Mouse (Mus musculus): ENCODE data around the gene Slc34a3. TPM values are rescaled to one million over a fixed set of nuclear protein-coding genes. Genes with fewer than 3 reads are reported as not detected.

The Slc34a3 gene
- polyA plus RNA-seq, 1 experiment from 2014 or later = 1.9 TPM

GRCm38 (mm10) chr2:25184496-25184895 lies 49.7 kb downstream of the Slc34a3 start:
- 93% methylated on average over 7 of the region's 7 CpGs for WGBS
- H3K4me3 ChIP-seq (ENCODE audit: low read length) = no peak overlapping the region

GRCm38 (mm10) chr2:25183336-25183735 lies 50.8 kb downstream of the Slc34a3 start:
- peaks cover 2% of the 10 kb centered on the region; the same call in 1 of the 2 replicates for H3K36me3 ChIP-seq (ENCODE audit: insufficient read depth, low read length)
- H3K4me1 ChIP-seq (ENCODE audit: insufficient read depth, low read length) = peaks cover 58% of the 10 kb centered on the region
- H3K4me2 ChIP-seq (replicated peaks; ENCODE audit: low read depth, low read length) = peak overlapping the region; percentile 87
- H3K27me3 ChIP-seq (ENCODE audit: insufficient read depth, low read length) = peaks cover 38% of the 10 kb centered on the region
- no peak overlapping the region; the same call in 1 of the 2 replicates for H3K9ac ChIP-seq (replicated peaks; ENCODE audit: low read length)
- H3K9me3 ChIP-seq (ENCODE audit: low read length) = no peaks in the 10 kb centered on the region
- no peak for ATAC-seq (ENCODE audit: low FRiP score, low TSS enrichment)
- no peak overlapping the region for H3K27ac ChIP-seq (ENCODE audit: low read length)
- WGBS = 56% methylated on average over 2 of the region's 2 CpGs
- H3K4me3 ChIP-seq (ENCODE audit: low read length) = peak overlapping the region; percentile 67

More at GRCm38 (mm10) chr2:25184496-25184895, 49.7 kb downstream of the Slc34a3 start:
- ATAC-seq (ENCODE audit: low FRiP score, low TSS enrichment) = no peak
- no peak overlapping the region for H3K4me2 ChIP-seq (replicated peaks; ENCODE audit: low read depth, low read length)
- H3K9ac ChIP-seq (replicated peaks; ENCODE audit: low read length) = 0 out of 2 replicates have a peak overlapping the region, but pooled peaks have one; percentile 11
- no peak overlapping the region for H3K27ac ChIP-seq (ENCODE audit: low read length)
- H3K27me3 ChIP-seq (ENCODE audit: insufficient read depth, low read length) = peaks cover 31% of the 10 kb centered on the region
- peaks cover 2% of the 10 kb centered on the region; the same call in 1 of the 2 replicates for H3K36me3 ChIP-seq (ENCODE audit: insufficient read depth, low read length)
- H3K4me1 ChIP-seq (ENCODE audit: insufficient read depth, low read length) = peaks cover 47% of the 10 kb centered on the region
- no peaks in the 10 kb centered on the region for H3K9me3 ChIP-seq (ENCODE audit: low read length)

GRCm38 (mm10) chr2:25182664-25183063 lies 51.5 kb downstream of the Slc34a3 start:
- 21% methylated on average over 6 of the region's 6 CpGs for WGBS
- peak overlapping the region; percentile 87 for H3K4me2 ChIP-seq (replicated peaks; ENCODE audit: low read depth, low read length)
- no peaks in the 10 kb centered on the region for H3K9me3 ChIP-seq (ENCODE audit: low read length)
- no peak overlapping the region for H3K27ac ChIP-seq (ENCODE audit: low read length)
- H3K27me3 ChIP-seq (ENCODE audit: insufficient read depth, low read length) = peaks cover 38% of the 10 kb centered on the region
- H3K4me1 ChIP-seq (ENCODE audit: insufficient read depth, low read length) = peaks cover 64% of the 10 kb centered on the region
- peak overlapping the region; percentile 17; the same call in 1 of the 2 replicates for H3K9ac ChIP-seq (replicated peaks; ENCODE audit: low read length)
- ATAC-seq (ENCODE audit: low FRiP score, low TSS enrichment) = no peak
- peak overlapping the region; percentile 67 for H3K4me3 ChIP-seq (ENCODE audit: low read length)
- peaks cover 2% of the 10 kb centered on the region; the same call in 1 of the 2 replicates for H3K36me3 ChIP-seq (ENCODE audit: insufficient read depth, low read length)

- peaks cover 2% of the 10 kb centered on the region; the same call in 1 of the 2 replicates for H3K36me3 ChIP-seq (ENCODE audit: insufficient read depth, low read length)
- H3K27ac ChIP-seq (ENCODE audit: low read length) = peak overlapping the region; percentile 91
- ATAC-seq (ENCODE audit: low FRiP score, low TSS enrichment) = no peak
- no peaks in the 10 kb centered on the region for H3K9me3 ChIP-seq (ENCODE audit: low read length)
- peak overlapping the region; percentile 87 for H3K4me2 ChIP-seq (replicated peaks; ENCODE audit: low read depth, low read length)
- peaks cover 38% of the 10 kb centered on the region for H3K27me3 ChIP-seq (ENCODE audit: insufficient read depth, low read length)
- H3K4me3 ChIP-seq (ENCODE audit: low read length) = peak overlapping the region; percentile 67
- under 1% methylated on average over 17 of the region's 17 CpGs for WGBS
- peaks cover 72% of the 10 kb centered on the region for H3K4me1 ChIP-seq (ENCODE audit: insufficient read depth, low read length)
- peak overlapping the region; percentile 76 for H3K9ac ChIP-seq (replicated peaks; ENCODE audit: low read length)
Measured at GRCm38 (mm10) chr2:25181891-25182397, 52.2 kb downstream of the Slc34a3 start.

GRCm38 (mm10) chr2:25180973-25181890 lies 52.9 kb downstream of the Slc34a3 start:
- H3K36me3 ChIP-seq (ENCODE audit: insufficient read depth, low read length) = peaks cover 2% of the 10 kb centered on the region; the same call in 1 of the 2 replicates
- no peaks in the 10 kb centered on the region for H3K9me3 ChIP-seq (ENCODE audit: low read length)
- H3K4me2 ChIP-seq (replicated peaks; ENCODE audit: low read depth, low read length) = peak overlapping the region; percentile 87
- peak; percentile 17; the same call in 1 of the 2 replicates for ATAC-seq (ENCODE audit: low FRiP score, low TSS enrichment)
- peaks cover 78% of the 10 kb centered on the region for H3K4me1 ChIP-seq (ENCODE audit: insufficient read depth, low read length)
- peak overlapping the region; percentile 76 for H3K9ac ChIP-seq (replicated peaks; ENCODE audit: low read length)
- H3K27ac ChIP-seq (ENCODE audit: low read length) = peak overlapping the region; percentile 91
- H3K4me3 ChIP-seq (ENCODE audit: low read length) = peak overlapping the region; percentile 67
- peaks cover 38% of the 10 kb centered on the region for H3K27me3 ChIP-seq (ENCODE audit: insufficient read depth, low read length)
- WGBS = under 1% methylated on average over 94 of the region's 100 CpGs

GRCm38 (mm10) chr2:25180478-25180903 lies 53.7 kb downstream of the Slc34a3 start, which contains the start of gene Nrarp:
Nrarp (plus strand) TSS chr2:25180758.
- Histone ChIP-seq H3K27ac (ENCODE audit: low read length) (peak within 1 kb of the TSS; percentile 91), H3K4me2 (replicated peaks; ENCODE audit: low read depth, low read length) (peak within 1 kb of the TSS; percentile 87), H3K36me3 (ENCODE audit: insufficient read depth, low read length) (peaks cover 2% of the 10 kb centered on the region; the same call in 1 of the 2 replicates), H3K4me1 (ENCODE audit: insufficient read depth, low read length) (peaks cover 78% of the 10 kb centered on the region), H3K4me3 (ENCODE audit: low read length) (peak within 1 kb of the TSS; percentile 67), H3K9me3 (ENCODE audit: low read length) (no peaks in the 10 kb centered on the region), H3K27me3 (ENCODE audit: insufficient read depth, low read length) (peaks cover 38% of the 10 kb centered on the region), H3K9ac (replicated peaks; ENCODE audit: low read length) (peak within 1 kb of the TSS; percentile 76)
- WGBS = 0% methylated on average over 35 of the region's 35 CpGs
- ATAC-seq (ENCODE audit: low FRiP score, low TSS enrichment) = peak; percentile 89

- peak overlapping the region; percentile 59 for H3K9ac ChIP-seq (replicated peaks; ENCODE audit: low read length)
- no peak for ATAC-seq (ENCODE audit: low FRiP score, low TSS enrichment)
- H3K36me3 ChIP-seq (ENCODE audit: insufficient read depth, low read length) = peaks cover 2% of the 10 kb centered on the region; the same call in 1 of the 2 replicates
- peaks cover 78% of the 10 kb centered on the region for H3K4me1 ChIP-seq (ENCODE audit: insufficient read depth, low read length)
- H3K4me3 ChIP-seq (ENCODE audit: low read length) = peak overlapping the region; percentile 67
- H3K27me3 ChIP-seq (ENCODE audit: insufficient read depth, low read length) = peaks cover 37% of the 10 kb centered on the region
- 20% methylated on average over 15 of the region's 15 CpGs for WGBS
- no peaks in the 10 kb centered on the region for H3K9me3 ChIP-seq (ENCODE audit: low read length)
- peak overlapping the region; percentile 87 for H3K4me2 ChIP-seq (replicated peaks; ENCODE audit: low read depth, low read length)
- peak overlapping the region; percentile 63 for H3K27ac ChIP-seq (ENCODE audit: low read length)
Measured at GRCm38 (mm10) chr2:25179566-25180217, 54.5 kb downstream of the Slc34a3 start.

Measured in kidney, embryonic 16.5 days (tissue).